Mouse (Mus musculus) CD4-positive, CD25-positive, alpha-beta regulatory T cell (primary cell): ENCODE results near the gene Limch1. TPM values are rescaled to one million over a fixed set of nuclear protein-coding genes. Genes with fewer than 3 reads are reported as not detected.

Source experiments
- polyA plus RNA-seq: library from polyadenylated mRNA; unstranded; fragments of 100-300 nt; shearing (Covaris generic); gene quantifications from one replicate; pipeline ENCODE4 v1.2.1, GENCODE M21; 2017

Gene Limch1
- not detected for polyA plus RNA-seq

DNA sequence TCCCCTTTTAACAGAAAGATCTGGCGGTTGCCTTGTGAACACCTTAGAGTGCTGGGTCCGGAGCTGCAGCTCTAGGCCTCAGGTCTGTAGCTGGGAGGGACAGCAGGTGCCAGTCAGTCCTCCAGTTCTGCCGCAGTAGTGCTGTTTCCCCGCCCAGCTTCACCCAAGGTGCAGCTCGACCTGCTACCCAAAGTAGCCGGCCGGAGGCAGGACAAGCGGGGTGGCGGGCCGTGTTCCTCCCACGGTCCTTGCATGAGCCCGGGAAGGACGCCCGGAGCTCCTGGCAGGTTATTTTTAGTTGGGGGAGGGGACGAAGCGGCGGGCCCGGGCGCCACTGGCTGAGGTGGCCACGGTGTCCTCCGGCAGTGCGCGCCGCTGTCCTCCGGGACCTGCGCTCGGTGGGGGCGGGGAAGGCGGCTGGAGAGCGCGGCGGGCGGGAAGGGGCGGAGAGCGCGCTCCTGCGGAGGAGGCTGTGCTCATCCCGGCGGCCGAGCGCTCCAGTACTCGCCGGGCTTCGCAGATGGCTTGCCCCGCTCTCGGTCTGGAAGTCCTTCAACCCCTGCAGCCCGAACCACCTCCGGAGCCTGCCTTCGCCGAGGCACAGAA is at the start of gene Limch1:
Limch1 (plus strand) TSS at position 438 of the 606 bp plus-strand sequence.

DNA sequence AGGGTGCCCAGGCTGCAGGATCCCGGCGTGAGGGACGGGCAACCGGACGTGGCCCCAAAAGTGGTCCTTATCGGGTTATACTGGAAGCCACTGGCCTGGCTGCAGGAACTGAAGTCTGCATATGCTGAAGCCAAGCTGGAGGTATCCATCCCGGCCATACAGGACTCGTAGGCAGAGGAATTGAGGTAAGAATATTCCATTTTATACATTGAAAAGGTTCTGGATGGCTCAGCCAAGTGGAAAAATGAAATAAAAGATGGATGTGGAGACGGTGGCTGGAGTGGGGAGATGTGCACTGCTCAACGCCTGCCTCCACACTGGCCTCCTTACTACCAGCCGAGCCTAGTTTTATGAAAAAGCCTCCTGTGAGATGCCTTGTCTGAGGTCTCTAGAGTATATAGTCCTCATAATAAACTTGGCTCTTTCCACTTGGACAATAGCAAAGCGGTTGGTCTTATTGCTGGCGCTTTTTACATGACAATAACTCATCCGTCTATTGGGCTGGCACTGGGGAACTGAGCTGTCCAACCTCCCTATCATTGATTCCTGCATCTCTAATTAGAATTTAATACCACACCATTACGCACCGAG is 353.2 kb downstream of the Limch1 start, which contains the start of gene Phox2b:
Phox2b (minus strand) TSS at position 569 of the 591 bp plus-strand sequence.

Other genes starting within 250 kb of the Limch1 start
- 3.4 TPM for gene Apbb2, start 127.0 kb upstream of the Limch1 start, polyA plus RNA-seq
- gene Uchl1, start 69.7 kb upstream of the Limch1 start, polyA plus RNA-seq: not detected